Mouse (Mus musculus): ENCODE measurements around the gene Zfp385b.

- no peak for TF ChIP-seq POLR2A (IDR thresholded peaks at IDR 0.05; ENCODE audit: extremely low read depth, insufficient read depth, low read length)
- no peak for TF ChIP-seq CTCF (IDR thresholded peaks at IDR 0.05; ENCODE audit: extremely low read depth, insufficient read depth, low read length)
These were observed 277.8 kb downstream of the Zfp385b start for GRCm38 (mm10) chr2:77541681-77542080.

Measured in cortical plate, adult 2 months (tissue).